Mouse (Mus musculus): ENCODE measurements around the gene Usp34. TPM values are rescaled to one million over a fixed set of nuclear protein-coding genes. Genes with fewer than 3 reads are reported as not detected.

Usp34 gene
- total and polyA plus RNA-seq, 3 experiments = 47.5 to 92.5 (median 65.4) TPM

GRCm38 (mm10) chr11:23489955-23490354 is 183.3 kb downstream of the Usp34 start:
- peaks cover 3% of the 10 kb centered on the region for H3K79me2 ChIP-seq (replicated peaks; ENCODE audit: control insufficient read depth, extremely low read depth, insufficient read depth, poor library complexity, severe bottlenecking)
- in situ Hi-C loops (cut with MboI; ENCODE audit: low pct_ligation_motif_present, low pct_unique_long_range_greater_than_20kb, low sequenced_read_pairs) (no loop called here), dilution Hi-C loops (cut with MboI; ENCODE audit: extremely low pct_ligation_motif_present, extremely low pct_unique_long_range_greater_than_20kb, low sequenced_read_pairs) (no loop called here)
- no peak overlapping the region for H3K9ac ChIP-seq (ENCODE audit: insufficient read depth, low read depth)
- peaks cover 72 to 94% of the 10 kb centered on the region in 2 experiments for H3K36me3 ChIP-seq (replicated peaks in 1 of 2; ENCODE audit: control insufficient read depth in 1 of 2, insufficient read depth in 1 of 2, low read length in 1 of 2)
- peaks cover 0 to 4% of the 10 kb centered on the region in 2 experiments; a peak in 1 of 4 replicates for H3K4me1 ChIP-seq (ENCODE audit: control insufficient read depth in 1 of 2, insufficient read depth in 2 of 2)
- no peaks in the 10 kb centered on the region for H3K9me3 ChIP-seq (replicated peaks; ENCODE audit: low read length)
- TF ChIP-seq ZMIZ1 (IDR thresholded peaks at IDR 0.05; ENCODE audit: low read depth, low read length) (no peak), RCOR1 (conservative IDR thresholded peaks at IDR 0.05; ENCODE audit: low read depth, low read length) (no peak), ETS1 (conservative IDR thresholded peaks at IDR 0.05; ENCODE audit: low read depth, low read length) (no peak), MAX (IDR thresholded peaks at IDR 0.05; ENCODE audit: low read length) (no peak), NELFE (IDR thresholded peaks at IDR 0.05; ENCODE audit: low read depth, low read length) (no peak), KAT2A (IDR thresholded peaks at IDR 0.05; ENCODE audit: insufficient replicate concordance, low read length) (no peak), MAZ (IDR thresholded peaks at IDR 0.05; ENCODE audit: low read depth, low read length) (no peak)
- H3K4me3 ChIP-seq (replicated peaks in 1 of 3; ENCODE audit: low read depth in 2 of 3, low read length in 2 of 3, poor library complexity in 1 of 3) = no peak overlapping the region
- no peaks in the 10 kb centered on the region for H3K27me3 ChIP-seq (replicated peaks)
- no peak overlapping the region for H3K27ac ChIP-seq (ENCODE audit: insufficient read depth, low read depth)
- H3K4me2 ChIP-seq (ENCODE audit: insufficient read depth, low read depth, poor library complexity, severe bottlenecking) = no peak overlapping the region
- DNase-seq (ENCODE audit: extremely low read depth) = no peak

DNA sequence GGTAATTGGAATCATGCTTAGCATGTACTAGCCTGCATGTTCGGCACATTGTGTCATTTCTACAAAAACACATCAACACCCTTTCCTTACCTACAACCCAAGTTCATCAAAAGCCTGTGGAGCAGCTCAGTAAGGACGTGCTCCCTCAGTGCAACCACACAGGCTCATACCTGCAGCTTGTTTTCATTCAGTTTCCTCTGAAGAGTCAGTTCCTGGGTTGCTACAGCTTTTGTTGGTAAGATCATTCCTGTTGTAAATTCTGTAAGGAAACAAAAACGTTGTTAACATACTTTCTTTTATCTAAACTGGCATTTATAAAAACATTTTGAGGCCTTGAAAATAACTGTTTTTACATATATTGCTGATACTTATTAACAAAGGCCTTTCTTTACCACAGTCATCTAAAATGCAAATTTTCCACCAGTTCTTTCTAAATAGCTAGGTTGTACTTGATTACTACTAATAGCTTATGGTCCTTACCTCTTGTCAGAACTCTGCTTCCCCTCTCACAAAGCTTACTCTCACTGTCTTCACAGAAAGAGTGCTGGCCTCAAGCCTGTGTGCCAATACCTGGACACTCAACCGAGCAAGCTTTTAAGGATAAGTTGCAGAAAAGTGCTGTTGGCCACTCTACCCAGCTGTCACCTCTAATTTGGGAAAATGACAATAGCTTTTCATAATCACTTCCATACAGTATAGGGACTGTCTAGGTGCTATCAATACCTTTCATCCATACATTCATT is 185.5 kb downstream of the Usp34 start:
- Histone ChIP-seq H3K36me3 (replicated peaks in 1 of 2; ENCODE audit: control insufficient read depth in 1 of 2, insufficient read depth in 1 of 2, low read length in 1 of 2) (peaks cover 75 to 93% of the 10 kb centered on the region in 2 experiments), H3K27ac (ENCODE audit: insufficient read depth, low read depth) (no peak overlapping the region), H3K79me2 (replicated peaks; ENCODE audit: control insufficient read depth, extremely low read depth, insufficient read depth, poor library complexity, severe bottlenecking) (peaks cover 25% of the 10 kb centered on the region), H3K27me3 (replicated peaks) (no peaks in the 10 kb centered on the region), H3K9me3 (replicated peaks; ENCODE audit: low read length) (no peaks in the 10 kb centered on the region), H3K4me2 (ENCODE audit: insufficient read depth, low read depth, poor library complexity, severe bottlenecking) (no peak overlapping the region), H3K4me3 (replicated peaks in 1 of 3; ENCODE audit: low read depth in 2 of 3, low read length in 2 of 3, poor library complexity in 1 of 3) (no peak overlapping the region), H3K4me1 (ENCODE audit: control insufficient read depth in 1 of 2, insufficient read depth in 2 of 2) (peaks cover 9 to 24% of the 10 kb centered on the region in 2 experiments; a peak in 3 of 4 replicates), H3K9ac (ENCODE audit: insufficient read depth, low read depth) (no peak overlapping the region)
- dilution Hi-C loops (cut with MboI; ENCODE audit: extremely low pct_ligation_motif_present, extremely low pct_unique_long_range_greater_than_20kb, low sequenced_read_pairs) (no loop called here), in situ Hi-C loops (cut with MboI; ENCODE audit: low pct_ligation_motif_present, low pct_unique_long_range_greater_than_20kb, low sequenced_read_pairs) (no loop called here)
- DNase-seq (ENCODE audit: extremely low read depth) = no peak
- TF ChIP-seq HCFC1 (IDR thresholded peaks at IDR 0.05; ENCODE audit: low read depth, low read length) (no peak), ZMIZ1 (IDR thresholded peaks at IDR 0.05; ENCODE audit: low read depth, low read length) (0 out of 2 replicates have a peak, but pooled peaks have one; percentile 19)

DNA sequence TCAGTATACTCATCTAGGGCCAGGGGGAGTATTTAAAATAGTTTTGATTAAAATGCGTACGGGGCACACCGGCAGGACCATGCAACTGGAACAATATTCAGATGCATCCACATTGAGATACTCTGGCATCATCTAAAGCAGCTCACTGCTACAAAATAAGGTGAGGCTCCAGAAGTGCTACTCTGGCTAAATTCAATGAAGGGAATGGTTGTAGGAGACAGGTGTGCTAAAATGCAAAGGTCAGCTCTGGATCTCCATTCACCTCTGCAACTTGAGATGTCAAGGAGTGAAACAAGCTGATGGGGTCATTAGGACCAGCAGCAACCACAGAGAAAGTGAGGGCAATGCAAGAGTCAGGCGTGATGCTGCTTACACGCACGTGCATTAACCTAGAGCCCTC is 188.5 kb downstream of the Usp34 start:
- Histone ChIP-seq H3K4me1 (ENCODE audit: control insufficient read depth in 1 of 2, insufficient read depth in 2 of 2) (peaks cover 11 to 28% of the 10 kb centered on the region in 2 experiments; a peak in 3 of 4 replicates), H3K4me3 (replicated peaks in 1 of 3; ENCODE audit: low read depth in 2 of 3, low read length in 2 of 3, poor library complexity in 1 of 3) (no peak overlapping the region), H3K79me2 (replicated peaks; ENCODE audit: control insufficient read depth, extremely low read depth, insufficient read depth, poor library complexity, severe bottlenecking) (peaks cover 25% of the 10 kb centered on the region), H3K9me3 (replicated peaks; ENCODE audit: low read length) (no peaks in the 10 kb centered on the region), H3K36me3 (replicated peaks in 1 of 2; ENCODE audit: control insufficient read depth in 1 of 2, insufficient read depth in 1 of 2, low read length in 1 of 2) (peaks cover 52 to 63% of the 10 kb centered on the region in 2 experiments), H3K27me3 (replicated peaks) (peaks cover 4% of the 10 kb centered on the region), H3K9ac (ENCODE audit: insufficient read depth, low read depth) (no peak overlapping the region), H3K4me2 (ENCODE audit: insufficient read depth, low read depth, poor library complexity, severe bottlenecking) (no peak overlapping the region), H3K27ac (ENCODE audit: insufficient read depth, low read depth) (no peak overlapping the region)
- in situ Hi-C loops (cut with MboI; ENCODE audit: low pct_ligation_motif_present, low pct_unique_long_range_greater_than_20kb, low sequenced_read_pairs) = no loop called here
- dilution Hi-C loops (cut with MboI; ENCODE audit: extremely low pct_ligation_motif_present, extremely low pct_unique_long_range_greater_than_20kb, low sequenced_read_pairs) = no loop called here
- no peak for TF ChIP-seq JUND (conservative IDR thresholded peaks at IDR 0.05; ENCODE audit: low read depth, low read length)
- TF ChIP-seq MAX (IDR thresholded peaks at IDR 0.05; ENCODE audit: low read length) = no peak
- no peak for TF ChIP-seq TCF12 (IDR thresholded peaks at IDR 0.05; ENCODE audit: low read depth, low read length)
- no peak for TF ChIP-seq SMC3 (IDR thresholded peaks at IDR 0.05; ENCODE audit: low read depth, low read length)
- TF ChIP-seq MAZ (IDR thresholded peaks at IDR 0.05; ENCODE audit: low read depth, low read length) = no peak
- TF ChIP-seq ZKSCAN1 (IDR thresholded peaks at IDR 0.05; ENCODE audit: borderline replicate concordance, low read depth, low read length) = no peak
- TF ChIP-seq RAD21 (IDR thresholded peaks at IDR 0.05; ENCODE audit: low read depth, low read length) = no peak
- TF ChIP-seq PAX5 (IDR thresholded peaks at IDR 0.05; ENCODE audit: low read length) = no peak
- no peak for DNase-seq (ENCODE audit: extremely low read depth)
